Mouse (Mus musculus) lung, adult 18-20 months (tissue): ENCODE results near the gene Hunk.

Source experiments
- DNase-seq, 2 experiments: peaks; one replicate each; pipeline ENCODE4 v3.0.0; 2022; ENCODE audit warnings: mixed read lengths in 2 of 2

The Hunk gene

DNA sequence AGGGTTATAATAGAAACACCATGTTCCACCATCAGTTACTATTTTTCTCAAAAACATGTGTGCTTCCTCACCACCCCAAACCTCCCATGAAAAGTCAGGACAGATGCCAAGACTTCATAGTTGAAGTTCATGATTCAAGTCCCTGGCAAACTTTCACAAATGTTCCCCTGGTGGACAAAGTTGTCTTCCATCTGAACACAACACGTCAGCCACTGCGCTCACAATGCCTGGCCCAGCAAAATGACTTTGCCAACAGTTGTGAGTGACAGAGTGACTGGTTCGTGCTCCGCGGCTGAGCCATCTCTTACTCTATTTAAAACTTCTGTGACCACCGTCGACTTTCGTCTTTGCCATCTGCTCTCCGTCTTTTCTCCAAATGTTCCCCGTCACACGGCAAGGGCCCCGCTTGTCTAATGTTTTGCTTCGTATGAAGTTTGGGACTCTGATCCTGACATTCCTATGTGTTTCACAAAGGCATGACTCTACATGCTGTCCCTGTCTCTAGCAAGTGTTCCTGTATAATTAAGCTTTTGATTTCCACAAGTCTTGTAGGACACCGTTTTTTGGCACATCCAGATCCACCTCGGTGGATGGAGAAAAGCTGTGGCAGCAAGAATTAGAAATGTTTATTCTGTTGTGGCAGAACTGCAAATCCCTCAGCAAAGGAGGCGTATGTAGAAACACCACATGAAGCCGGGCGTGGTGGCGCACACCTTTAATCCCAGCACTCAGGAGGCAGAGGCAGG is 125.9 kb downstream of the Hunk start:
- peak; percentile 17 to 54 for DNase-seq

GRCm38 (mm10) chr16:90517041-90517440 is 131.2 kb downstream of the Hunk start:
- DNase-seq = no peak

- DNase-seq = no peak
These were observed 132.4 kb downstream of the Hunk start for GRCm38 (mm10) chr16:90518232-90518631.

- DNase-seq = no peak
These were observed 133.0 kb downstream of the Hunk start for GRCm38 (mm10) chr16:90518732-90519295.

- DNase-seq = no peak
These were observed 135.6 kb downstream of the Hunk start for GRCm38 (mm10) chr16:90521191-90521950.

GRCm38 (mm10) chr16:90521951-90522255 is 136.1 kb downstream of the Hunk start:
- no peak for DNase-seq

GRCm38 (mm10) chr16:90522575-90522974 is 136.8 kb downstream of the Hunk start:
- DNase-seq = no peak

DNA sequence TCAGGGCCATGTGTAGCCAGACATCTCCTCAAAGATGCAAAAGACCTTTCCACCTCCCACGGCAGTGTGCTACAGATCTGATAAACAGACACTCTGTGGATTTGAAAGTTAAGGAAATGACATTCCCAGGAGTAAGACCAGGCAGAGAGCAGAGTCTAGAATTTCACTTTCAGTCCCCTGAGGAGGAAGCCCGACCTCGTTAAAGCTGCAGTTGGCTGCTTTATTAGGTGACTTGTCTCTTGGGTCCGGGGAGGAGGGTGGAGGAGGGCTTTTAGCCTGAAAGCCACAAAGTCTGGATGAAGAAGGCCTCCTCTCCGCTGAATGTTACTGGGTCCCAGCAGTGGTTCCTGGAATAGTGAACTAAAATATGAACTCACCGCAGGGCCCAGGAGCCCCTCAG is 137.6 kb downstream of the Hunk start:
- no peak for DNase-seq

DNA sequence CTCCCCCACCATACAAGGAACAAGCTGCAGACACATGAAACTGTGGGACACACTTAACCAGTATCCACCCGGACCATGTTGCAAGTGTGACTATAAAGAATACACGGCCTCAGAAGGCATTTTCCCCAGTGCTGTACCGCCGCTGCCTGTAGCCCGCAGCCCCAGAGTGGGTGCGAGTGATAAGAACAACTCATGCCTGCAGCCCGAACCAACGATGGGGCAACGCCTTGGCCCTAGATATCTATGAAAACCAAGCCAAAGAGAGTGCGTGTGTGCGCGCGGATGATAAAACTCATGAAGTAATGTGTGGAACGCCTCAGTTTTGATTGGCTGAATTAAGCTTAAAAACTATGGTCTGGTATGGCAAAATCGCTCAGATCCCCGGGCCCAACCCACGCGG is 138.1 kb downstream of the Hunk start:
- no peak for DNase-seq

- DNase-seq = no peak
These were observed 138.6 kb downstream of the Hunk start for GRCm38 (mm10) chr16:90524393-90524792.

GRCm38 (mm10) chr16:90533119-90533673 is 147.4 kb downstream of the Hunk start:
- DNase-seq = no peak

DNA sequence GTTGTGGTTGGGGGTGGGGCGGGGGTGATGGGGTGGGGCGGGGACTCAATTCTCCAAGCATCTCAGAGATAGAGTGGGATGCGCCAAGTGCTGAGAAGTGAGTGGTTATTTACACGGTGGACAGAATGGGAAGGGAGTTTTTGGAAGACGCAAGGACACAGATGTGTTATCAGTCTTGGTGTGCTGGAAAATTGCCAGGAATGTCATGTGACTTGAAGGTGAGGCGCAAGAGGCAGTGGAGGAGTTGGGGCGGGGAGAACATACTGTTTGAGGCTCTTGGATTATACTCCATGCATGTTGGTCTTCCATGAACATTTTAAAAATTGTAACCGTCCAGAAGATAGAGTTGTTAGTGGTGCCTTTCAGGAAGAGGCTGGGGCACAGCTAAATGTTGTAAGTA is 148.8 kb downstream of the Hunk start:
- no peak for DNase-seq

DNA sequence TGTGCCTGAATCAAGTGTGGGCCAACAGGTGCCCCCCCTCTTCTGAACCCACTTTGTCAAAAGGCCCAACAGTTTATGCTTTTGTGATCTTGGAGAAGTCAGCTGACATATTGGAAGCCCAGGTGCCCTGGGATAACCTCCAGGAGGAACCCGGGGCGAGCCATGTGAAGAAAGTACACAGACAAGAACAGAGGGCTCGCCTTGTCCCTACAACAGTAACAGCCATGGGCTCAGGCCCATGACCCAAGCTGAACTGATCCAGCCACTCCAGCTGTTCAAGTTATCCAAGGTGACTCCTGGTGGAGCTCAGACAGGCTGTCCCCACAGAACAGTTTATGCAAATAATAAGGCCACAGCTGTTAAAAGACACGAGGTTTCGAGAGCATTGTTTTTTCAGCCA is 153.1 kb downstream of the Hunk start:
- DNase-seq = no peak

GRCm38 (mm10) chr16:90541191-90541590 is 155.4 kb downstream of the Hunk start:
- no peak for DNase-seq

GRCm38 (mm10) chr16:90542383-90542782 is 156.6 kb downstream of the Hunk start:
- DNase-seq = peak; percentile 16 to 35

GRCm38 (mm10) chr16:90544175-90544574 is 158.4 kb downstream of the Hunk start:
- no peak for DNase-seq

DNA sequence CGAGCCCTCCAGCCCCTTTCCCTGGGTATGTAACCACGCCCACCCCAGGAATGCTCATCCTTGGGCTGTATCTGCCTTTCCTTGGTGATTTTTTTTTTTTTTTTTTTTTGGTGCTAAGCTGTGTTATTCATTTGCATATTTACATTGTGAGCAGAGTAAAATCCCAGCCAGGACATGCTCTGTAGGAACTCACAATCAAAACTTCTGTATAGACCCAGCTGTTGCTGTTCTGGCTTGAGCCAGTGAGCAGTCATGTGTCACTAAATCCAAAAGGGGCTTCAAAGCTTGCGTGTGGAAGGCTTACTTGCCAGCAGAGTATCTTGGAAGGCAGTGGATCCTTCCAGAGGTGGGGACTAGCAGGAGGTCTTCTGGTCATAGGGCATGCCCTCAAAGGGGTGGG is 159.7 kb downstream of the Hunk start:
- DNase-seq = no peak

DNA sequence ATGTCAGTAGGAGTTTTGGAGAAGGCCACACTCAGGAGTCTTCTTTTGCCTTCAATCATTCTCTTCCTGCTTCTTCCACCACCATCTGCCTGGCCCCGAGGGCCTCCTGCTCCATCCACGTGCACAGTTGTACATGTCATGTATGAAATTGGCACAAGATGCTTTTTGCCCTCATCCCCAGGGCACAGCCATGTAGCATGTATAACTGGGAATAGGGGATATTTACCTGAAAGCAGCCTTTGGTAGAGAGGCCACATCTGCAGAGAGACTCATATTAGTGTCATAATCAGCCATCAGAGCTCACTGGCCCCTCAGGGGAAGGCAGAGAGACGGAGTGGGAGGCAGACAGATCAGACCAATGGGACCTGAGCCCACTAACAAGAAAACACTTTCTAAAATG is 160.8 kb downstream of the Hunk start:
- no peak for DNase-seq

DNA sequence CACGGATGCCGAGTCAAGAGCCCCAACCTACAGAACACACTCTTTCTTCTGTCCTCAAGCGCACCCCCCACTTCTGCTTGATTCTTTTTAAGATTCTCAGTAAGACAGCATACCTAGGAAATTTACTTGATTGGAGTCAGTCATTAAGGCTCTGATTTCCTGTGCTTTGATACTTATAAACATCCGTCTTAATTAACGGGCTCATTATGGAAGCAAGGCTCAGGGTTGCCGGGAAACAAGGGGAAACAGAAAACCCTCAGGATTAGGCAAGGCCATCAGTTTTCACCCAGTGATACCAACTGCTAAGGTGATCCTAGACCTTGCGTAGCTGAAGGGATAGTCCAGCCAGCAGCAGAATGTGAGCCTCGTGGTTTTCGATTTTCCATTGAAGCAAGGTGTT is 162.2 kb downstream of the Hunk start:
- DNase-seq = no peak
